Mouse (Mus musculus) testis, adult 10 weeks (tissue): ENCODE results near the gene Vmn2r12. TPM values are rescaled to one million over a fixed set of nuclear protein-coding genes. Genes with fewer than 3 reads are reported as not detected.

Experiments used
- polyA plus RNA-seq: library from polyadenylated mRNA; stranded (reverse); fragments of 350-450 nt; fragmentation: Illumina TruSeq; extraction: RNeasy Lipid Tissue Mini Kit (QIAGEN cat#74804); gene quantifications from one replicate; pipeline ENCODE4 v1.2.3, GENCODE M21; 2014; ENCODE audit warnings: low read depth, low replicate concordance

The Vmn2r12 gene
- not detected for polyA plus RNA-seq

GRCm38 (mm10) chr5:109097850-109098249 lies at the start of gene Vmn2r12:
Gene Vmn2r12 (minus strand): TSS chr5:109097950.

GRCm38 (mm10) chr5:109059469-109059868 lies 38.3 kb downstream of the Vmn2r12 start, which contains the start of gene Vmn2r11:
Gene Vmn2r11 (minus strand): TSS chr5:109059569.

Other genes starting within 250 kb of the Vmn2r12 start
- not detected for gene Vmn2r9, start 245.3 kb downstream of the Vmn2r12 start, polyA plus RNA-seq
- gene Vmn2r10, start 91.4 kb downstream of the Vmn2r12 start, polyA plus RNA-seq = not detected
- not detected for gene Vmn2r11, start 38.4 kb downstream of the Vmn2r12 start, polyA plus RNA-seq
- not detected for gene Vmn2r13, start 94.2 kb upstream of the Vmn2r12 start, polyA plus RNA-seq
- not detected for gene Vmn2r14, start 126.8 kb upstream of the Vmn2r12 start, polyA plus RNA-seq
- not detected for gene Vmn2r15, start 199.7 kb upstream of the Vmn2r12 start, polyA plus RNA-seq
- gene Vmn2r16, start 232.2 kb upstream of the Vmn2r12 start, polyA plus RNA-seq = 0.03 TPM